Mouse (Mus musculus): ENCODE data around the gene Ttbk1. TPM values are rescaled to one million over a fixed set of nuclear protein-coding genes. Genes with fewer than 3 reads are reported as not detected.

Ttbk1 gene
- polyA plus RNA-seq, 1 experiment from 2014 or later = not detected

- no peak overlapping the region for H3K4me3 ChIP-seq (ENCODE audit: inconsistent target)
- no peaks in the 10 kb centered on the region for H3K36me3 ChIP-seq (ENCODE audit: inconsistent target)
- H3K27ac ChIP-seq = no peak overlapping the region
- H3K79me2 ChIP-seq (ENCODE audit: inconsistent target) = no peaks in the 10 kb centered on the region
- WGBS (ENCODE audit: missing documents) = 77% methylated on average over 5 of the region's 5 CpGs
Observed at GRCm38 (mm10) chr17:46418628-46419027, 68.8 kb downstream of the Ttbk1 start.

- Histone ChIP-seq H3K36me3 (ENCODE audit: inconsistent target) (peaks cover 57% of the 10 kb centered on the region), H3K4me3 (ENCODE audit: inconsistent target) (no peak overlapping the region), H3K79me2 (ENCODE audit: inconsistent target) (no peaks in the 10 kb centered on the region), H3K27ac (no peak overlapping the region)
- 54% methylated on average over 3 of the region's 3 CpGs for WGBS (ENCODE audit: missing documents)
Observed at GRCm38 (mm10) chr17:46408478-46408877, 79.0 kb downstream of the Ttbk1 start.

- no peak overlapping the region for H3K27ac ChIP-seq
- 100% methylated on average over 1 of the region's 1 CpGs for WGBS (ENCODE audit: missing documents)
- peaks cover 22% of the 10 kb centered on the region; the same call in 1 of the 2 replicates for H3K36me3 ChIP-seq (ENCODE audit: inconsistent target)
- no peaks in the 10 kb centered on the region for H3K79me2 ChIP-seq (ENCODE audit: inconsistent target)
- no peak overlapping the region for H3K4me3 ChIP-seq (ENCODE audit: inconsistent target)
Observed at GRCm38 (mm10) chr17:46394631-46395030, 92.8 kb downstream of the Ttbk1 start.

- 54% methylated on average over 2 of the region's 2 CpGs for WGBS (ENCODE audit: missing documents)
- H3K27ac ChIP-seq = no peak overlapping the region
- H3K79me2 ChIP-seq (ENCODE audit: inconsistent target) = no peaks in the 10 kb centered on the region
- H3K4me3 ChIP-seq (ENCODE audit: inconsistent target) = no peak overlapping the region
- peaks cover 14% of the 10 kb centered on the region; the same call in 1 of the 2 replicates for H3K36me3 ChIP-seq (ENCODE audit: inconsistent target)
Observed at GRCm38 (mm10) chr17:46393012-46393411, 94.5 kb downstream of the Ttbk1 start.

Other genes with a start within 250 kb of the Ttbk1 start
- 17.2 to 29.5 TPM (median 28.2 TPM) in 3 replicates for gene Polr1c, start 239.6 kb downstream of the Ttbk1 start, polyA plus RNA-seq (2018)
- 26.4 to 65.4 TPM (median 42.0 TPM) in 3 replicates for gene Yipf3, start 239.6 kb downstream of the Ttbk1 start, polyA plus RNA-seq (2018)
- gene Lrrc73, start 234.1 kb downstream of the Ttbk1 start, polyA plus RNA-seq (2018) = 0.20 to 0.32 TPM in 2 of 3 replicates, not detected in the other
- gene Tjap1, start 204.6 kb downstream of the Ttbk1 start, polyA plus RNA-seq (2018) = 9.7 to 12.8 TPM (median 12.5 TPM) in 3 replicates
- not detected in 3 replicates for gene Dlk2, start 190.3 kb downstream of the Ttbk1 start, polyA plus RNA-seq (2018)
- gene Abcc10, start 159.3 kb downstream of the Ttbk1 start, polyA plus RNA-seq (2018) = 1.8 to 3.9 TPM (median 2.4 TPM) in 3 replicates
- 6.7 to 12.9 TPM (median 11.8 TPM) in 3 replicates for gene Zfp318, start 103.9 kb downstream of the Ttbk1 start, polyA plus RNA-seq (2018)
- gene Crip3, start 58.7 kb downstream of the Ttbk1 start, polyA plus RNA-seq (2018) = not detected in 3 replicates
- not detected in 3 replicates for gene Slc22a7, start 49.2 kb downstream of the Ttbk1 start, polyA plus RNA-seq (2018)
- 0.57 to 9.8 TPM (median 0.97 TPM) in 3 replicates for gene Dnph1, start 9.0 kb upstream of the Ttbk1 start, polyA plus RNA-seq (2018)
- 8.0 to 13.4 TPM (median 8.8 TPM) in 3 replicates for gene Cul9, start 58.7 kb upstream of the Ttbk1 start, polyA plus RNA-seq (2018)
- 15.1 to 25.6 TPM (median 25.2 TPM) in 3 replicates for gene Srf, start 68.5 kb upstream of the Ttbk1 start, polyA plus RNA-seq (2018)
- 0.04 to 0.14 TPM in 2 of 3 replicates, not detected in the other for gene Ptk7, start 141.8 kb upstream of the Ttbk1 start, polyA plus RNA-seq (2018)
- 41.6 to 48.1 TPM (median 47.7 TPM) in 3 replicates for gene Klc4, start 158.3 kb upstream of the Ttbk1 start, polyA plus RNA-seq (2018)
- gene Mrpl2, start 158.6 kb upstream of the Ttbk1 start, polyA plus RNA-seq (2018) = 34.1 to 78.8 TPM (median 41.5 TPM) in 3 replicates
- gene Cul7, start 162.7 kb upstream of the Ttbk1 start, polyA plus RNA-seq (2018) = 6.2 to 8.8 TPM (median 7.3 TPM) in 3 replicates
- 30.5 to 52.1 TPM (median 39.7 TPM) in 3 replicates for gene Rrp36, start 186.7 kb upstream of the Ttbk1 start, polyA plus RNA-seq (2018)
- 85.2 to 104 TPM (median 96.1 TPM) in 3 replicates for gene Mea1, start 191.1 kb upstream of the Ttbk1 start, polyA plus RNA-seq (2018)
- gene Klhdc3, start 193.2 kb upstream of the Ttbk1 start, polyA plus RNA-seq (2018) = 30.1 to 44.5 TPM (median 33.9 TPM) in 3 replicates
- 21.4 to 43.0 TPM (median 30.6 TPM) in 3 replicates for gene Ppp2r5d, start 217.4 kb upstream of the Ttbk1 start, polyA plus RNA-seq (2018)
- 6.9 to 22.0 TPM (median 14.2 TPM) in 3 replicates for gene Pex6, start 223.8 kb upstream of the Ttbk1 start, polyA plus RNA-seq (2018)
- 0.32 TPM in 1 of 3 replicates, not detected in the others for gene Gnmt, start 241.5 kb upstream of the Ttbk1 start, polyA plus RNA-seq (2018)